25 mouse cellular contexts compared by ENCODE assay signal in the genomic region with DNA sequence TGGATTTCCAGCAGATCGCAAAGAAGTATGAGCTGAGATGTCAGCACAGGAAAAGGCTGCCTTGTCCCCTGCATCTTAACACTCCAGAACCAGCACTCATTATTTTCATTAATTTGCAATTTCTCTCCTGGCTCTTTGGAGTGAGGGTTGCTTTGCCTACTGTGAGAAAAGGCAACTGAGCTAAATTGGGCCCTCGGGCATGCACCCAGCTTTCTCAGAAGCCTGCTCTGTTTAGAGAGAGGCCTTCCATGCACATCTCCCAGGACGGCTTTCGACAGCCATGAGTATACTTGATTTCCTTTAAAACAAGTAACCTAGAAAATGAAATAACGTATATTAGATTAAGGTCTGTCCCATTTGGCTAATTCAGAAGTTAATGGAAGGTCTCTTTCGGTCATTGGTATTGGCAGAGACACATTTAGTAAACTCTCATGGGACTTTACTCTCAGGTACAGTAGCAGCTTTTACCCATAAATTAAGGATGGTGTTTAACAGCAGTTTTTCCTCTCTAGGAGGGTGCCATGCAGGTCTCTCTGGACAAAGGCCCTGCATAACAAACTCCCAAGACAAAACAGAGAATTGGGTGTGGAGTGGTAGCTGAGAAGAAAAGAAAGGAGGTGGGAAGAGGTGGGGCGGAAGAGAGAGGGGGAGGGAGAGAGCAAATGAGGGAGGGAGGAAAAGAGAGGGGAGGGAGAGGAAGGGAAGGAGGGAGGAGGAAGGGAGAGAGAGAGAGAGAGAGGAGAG.
DNase-seq lines count a peak whose midpoint lies in the region; ATAC-seq lines count a peak whose summit lies in the region.
"Had no signal": no experiment of that assay in that cellular context is flagged by ENCODE, and none has a peak within 500 bp of the region (broad histone marks: within the 10 kb centered on the region; RNA-seq: fewer than 3 reads in every experiment).

No protein-coding gene starts in this region.

- peak; percentile 53; the same call in 1 of the 2 replicates for ATAC-seq in forebrain, embryonic 13.5 days
- no peak for ATAC-seq in forebrain, embryonic 11.5 days (replicated peaks; ENCODE audit: low FRiP score)
- ATAC-seq: intestine, postnatal 0 days; Patski had no signal

- H3K9me3 ChIP-seq in forebrain, embryonic 13.5 days (replicated peaks): 0 out of 2 replicates have a peak, but pooled peaks cover 4% of the 10 kb centered on the region
- H3K9me3 ChIP-seq in forebrain, embryonic 11.5 days (ENCODE audit: control insufficient read depth, low read length): no peaks in the 10 kb centered on the region
- H3K9me3 ChIP-seq: embryonic facial prominence, embryonic 15.5 days; liver, embryonic 15.5 days; neural tube, embryonic 15.5 days had no signal

- no peaks in the 10 kb centered on the region for H3K36me3 ChIP-seq in forebrain, embryonic 13.5 days (ENCODE audit: poor library complexity, severe bottlenecking)
- H3K36me3 ChIP-seq in forebrain, embryonic 11.5 days (ENCODE audit: control insufficient read depth, insufficient read depth, low read length): no peaks in the 10 kb centered on the region
- H3K36me3 ChIP-seq: embryonic facial prominence, embryonic 15.5 days; heart, embryonic 13.5 days; liver, embryonic 15.5 days; neural tube, embryonic 15.5 days had no signal

- peak overlapping the region; percentile 54 for H3K27ac ChIP-seq in forebrain, embryonic 13.5 days
- H3K27ac ChIP-seq in forebrain, embryonic 11.5 days (ENCODE audit: low read depth, low read length): no peak overlapping the region
- H3K27ac ChIP-seq: embryonic facial prominence, embryonic 15.5 days; heart, adult 2 months; heart, embryonic 13.5 days; hindbrain, embryonic 14.5 days; layer of hippocampus, adult 2 months; liver, embryonic 15.5 days; neural tube, embryonic 15.5 days had no signal

- H3K4me1 ChIP-seq in forebrain, embryonic 13.5 days: peaks cover 7% of the 10 kb centered on the region; the same call in 1 of the 2 replicates
- H3K4me1 ChIP-seq in forebrain, embryonic 11.5 days (replicated peaks; ENCODE audit: control insufficient read depth, insufficient read depth, low read length): no peaks in the 10 kb centered on the region
- H3K4me1 ChIP-seq: embryonic facial prominence, embryonic 15.5 days; heart, embryonic 13.5 days; liver, embryonic 15.5 days; neural tube, embryonic 15.5 days had no signal

- H3K27me3 ChIP-seq in forebrain, embryonic 13.5 days: no peaks in the 10 kb centered on the region
- no peaks in the 10 kb centered on the region for H3K27me3 ChIP-seq in forebrain, embryonic 11.5 days (ENCODE audit: control insufficient read depth, insufficient read depth, low read length)
- H3K27me3 ChIP-seq: embryonic facial prominence, embryonic 15.5 days; heart, embryonic 13.5 days; liver, embryonic 15.5 days; neural tube, embryonic 15.5 days; Patski had no signal

- no peak overlapping the region for H3K9ac ChIP-seq in forebrain, embryonic 13.5 days
- H3K9ac ChIP-seq in forebrain, embryonic 11.5 days (ENCODE audit: low read length): no peak overlapping the region
- H3K9ac ChIP-seq: embryonic facial prominence, embryonic 15.5 days; heart, embryonic 13.5 days; hindbrain, embryonic 14.5 days; liver, embryonic 15.5 days; lung, embryonic 14.5 days; neural tube, embryonic 15.5 days had no signal

- H3K4me3 ChIP-seq in forebrain, embryonic 13.5 days: no peak overlapping the region
- no peak overlapping the region for H3K4me3 ChIP-seq in forebrain, embryonic 11.5 days (ENCODE audit: low read depth, low read length)
- H3K4me3 ChIP-seq: embryonic facial prominence, embryonic 15.5 days; heart, adult 2 months; heart, embryonic 13.5 days; layer of hippocampus, adult 2 months; liver, embryonic 15.5 days; neural tube, embryonic 15.5 days had no signal

- no peak overlapping the region for H3K4me2 ChIP-seq in forebrain, embryonic 13.5 days
- no peak overlapping the region for H3K4me2 ChIP-seq in forebrain, embryonic 11.5 days (ENCODE audit: low read depth, low read length, severe bottlenecking)
- H3K4me2 ChIP-seq: embryonic facial prominence, embryonic 15.5 days; heart, embryonic 13.5 days; hindbrain, embryonic 14.5 days; liver, embryonic 15.5 days; lung, embryonic 14.5 days; neural tube, embryonic 15.5 days had no signal

- WGBS in forebrain, embryonic 13.5 days: 67% methylated on average over 7 of the region's 7 CpGs
- 77% methylated on average over 7 of the region's 7 CpGs for WGBS in forebrain, embryonic 11.5 days

- intact Hi-C loops in left cerebral cortex, postnatal 4 days (cut with DNase I): no loop called here

- DNase-seq in forebrain, embryonic 11.5 days (ENCODE audit: low spot score): no peak
- DNase-seq in left cerebral cortex, postnatal 4 days: peak; percentile 0
- no peak for DNase-seq in left cerebral cortex, adult 8-10 months (ENCODE audit: low spot score in 2 of 2)
- peak; percentile 7 for DNase-seq in right cerebral cortex, postnatal 4 days
- DNase-seq in right cerebral cortex, adult 18-20 months: no peak
- DNase-seq in heart, adult 8-10 months (ENCODE audit: low spot score): no peak
- DNase-seq: adrenal gland, postnatal 25 days; cerebellum, adult 18-20 months; heart, adult 2 months; heart, postnatal 10 days; kidney, postnatal 25 days; lung, embryonic 14.5 days; lung, postnatal 14 days; retina, postnatal 1 day; thymus, adult 2 months; thymus, postnatal 36 days had no signal

Comparison
In these comparisons a context has a peak if more than half of its experiments do, and no peak if none do; other contexts are left out.
1. DNase-seq: peak in left cerebral cortex, postnatal 4 days (single experiment) and right cerebral cortex, postnatal 4 days (single experiment); none in forebrain, embryonic 11.5 days (single experiment), left cerebral cortex, adult 8-10 months (0 of 2), right cerebral cortex, adult 18-20 months (single experiment) and heart, adult 8-10 months (single experiment).